Mouse (Mus musculus) G1E (cell line): Measurements from ENCODE around the gene Ccsap.

Experiments
- CTCF ChIP-seq: IDR thresholded peaks from 2 replicates; pipeline ENCODE4 v1.5.1; 2012; ENCODE audit warnings: low read depth, low read length, inconsistent platforms, mixed read lengths
- GATA1 ChIP-seq: IDR thresholded peaks from 2 replicates; pipeline ENCODE4 v1.6.1; 2012; ENCODE audit warnings: borderline replicate concordance, low read length, inconsistent platforms, mixed read lengths
- POLR2AphosphoS5 ChIP-seq: IDR thresholded peaks from 2 replicates; pipeline ENCODE4 v1.6.1; 2012; ENCODE audit warnings: low read depth, low read length, inconsistent platforms; ENCODE audit not compliant: insufficient replicate concordance
- TAL1 ChIP-seq: conservative IDR thresholded peaks from 2 replicates; pipeline ENCODE4 v1.6.1; 2012; ENCODE audit warnings: low read depth, low read length, inconsistent platforms, mixed read lengths

DNA sequence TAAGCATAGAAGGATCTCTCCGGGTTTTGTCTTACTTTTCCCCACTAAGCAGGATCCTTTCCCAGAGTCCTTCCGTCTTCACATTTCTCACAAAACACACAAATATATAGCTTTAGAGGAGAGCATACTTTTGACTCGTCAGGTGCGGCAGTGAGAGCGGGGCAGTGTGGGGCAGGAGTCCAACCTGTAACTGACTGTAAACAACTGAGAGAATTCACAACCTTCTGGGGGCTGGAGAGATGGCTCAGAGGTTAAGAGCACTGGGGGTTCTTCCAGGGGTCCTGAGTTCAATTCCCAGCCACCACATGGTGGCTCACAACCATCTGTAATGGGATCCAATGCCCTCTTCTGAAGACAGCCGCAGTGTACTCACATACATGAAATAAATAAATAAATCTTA is 60.6 kb downstream of the Ccsap start:
- no peak for TF ChIP-seq CTCF
- TF ChIP-seq GATA1 = no peak
- no peak for TF ChIP-seq POLR2AphosphoS5
- TF ChIP-seq TAL1 = no peak
